Mouse (Mus musculus) layer of hippocampus, adult 18-20 months (tissue): ENCODE measurements around the gene Bmp2. TPM values are rescaled to one million over a fixed set of nuclear protein-coding genes. Genes with fewer than 3 reads are reported as not detected.

Experiments used
- DNase-seq, 2 experiments: peaks; one replicate each; pipeline ENCODE4 v3.0.0; 2022; ENCODE audit warnings: low spot score in 2 of 2
- long read RNA-seq: library from polyadenylated mRNA; stranded (forward); transcript quantifications from one replicate; pipeline ENCODE4 v2.0.0, GENCODE M21; 2021
- total RNA-seq, 2 experiments: library from RNA; stranded (reverse); gene quantifications; 2 replicates each; pipeline ENCODE4 v1.2.3; 2021

Gene Bmp2
- total RNA-seq = 1 to 10 TPM; 1.4 to 1.7 TPM
- long read RNA-seq, partial matches to known transcripts = 0 of 2 reads
- long read RNA-seq, other reads (novel, unspliced or antisense) = 0 of 2 reads

DNA sequence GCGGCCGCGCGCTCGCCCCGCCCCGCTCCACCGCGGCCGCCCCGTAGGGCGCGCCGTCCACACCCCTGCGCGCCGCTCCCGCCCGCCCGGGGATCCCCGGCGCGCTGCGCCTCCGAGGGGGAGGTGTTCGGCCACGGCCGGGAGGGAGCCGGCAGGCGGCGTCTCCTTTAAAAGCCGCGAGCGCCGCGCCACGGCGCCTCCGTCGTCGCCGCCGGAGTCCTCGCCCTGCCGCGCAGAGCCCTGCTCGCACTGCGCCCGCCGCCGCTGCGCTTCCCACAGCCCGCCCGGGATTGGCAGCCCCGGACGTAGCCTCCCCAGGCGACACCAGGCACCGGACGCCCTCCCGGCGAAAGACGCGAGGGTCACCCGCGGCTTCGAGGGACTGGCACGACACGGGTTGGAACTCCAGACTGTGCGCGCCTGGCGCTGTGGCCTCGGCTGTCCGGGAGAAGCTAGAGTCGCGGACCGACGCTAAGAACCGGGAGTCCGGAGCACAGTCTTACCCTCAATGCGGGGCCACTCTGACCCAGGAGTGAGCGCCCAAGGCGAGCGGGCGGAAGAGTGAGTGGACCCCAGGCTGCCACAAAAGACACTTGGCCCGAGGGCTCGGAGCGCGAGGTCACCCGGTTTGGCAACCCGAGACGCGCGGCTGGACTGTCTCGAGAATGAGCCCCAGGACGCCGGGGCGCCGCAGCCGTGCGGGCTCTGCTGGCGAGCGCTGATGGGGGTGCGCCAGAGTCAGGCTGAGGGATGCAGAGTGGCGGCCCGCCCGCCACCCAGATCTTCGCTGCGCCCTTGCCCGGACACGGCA, at the start of gene Bmp2:
Gene Bmp2, plus strand, starts transcription at position 129 of the 811 bp plus-strand sequence.
- peak; percentile 8 to 45 for DNase-seq

DNA sequence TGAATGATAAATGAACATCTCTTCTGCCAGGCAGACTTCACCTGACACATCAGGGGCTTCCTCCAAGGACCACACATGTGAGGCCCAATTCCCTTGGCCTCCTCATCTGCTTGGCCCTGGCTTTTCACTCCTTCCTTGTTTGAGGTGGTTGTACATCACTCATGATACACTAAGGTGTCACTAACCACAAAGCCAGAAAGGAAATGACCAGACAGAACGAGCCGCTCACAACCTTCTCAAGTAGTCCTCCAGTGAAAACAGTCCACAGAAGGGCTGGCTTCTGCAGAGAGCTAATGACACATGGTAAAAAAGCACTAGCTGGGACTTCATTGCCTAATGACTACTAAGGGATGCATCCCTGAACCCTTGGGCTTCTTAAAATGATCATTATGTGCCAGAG, 46.3 kb upstream of the Bmp2 start:
- no peak for DNase-seq

DNA sequence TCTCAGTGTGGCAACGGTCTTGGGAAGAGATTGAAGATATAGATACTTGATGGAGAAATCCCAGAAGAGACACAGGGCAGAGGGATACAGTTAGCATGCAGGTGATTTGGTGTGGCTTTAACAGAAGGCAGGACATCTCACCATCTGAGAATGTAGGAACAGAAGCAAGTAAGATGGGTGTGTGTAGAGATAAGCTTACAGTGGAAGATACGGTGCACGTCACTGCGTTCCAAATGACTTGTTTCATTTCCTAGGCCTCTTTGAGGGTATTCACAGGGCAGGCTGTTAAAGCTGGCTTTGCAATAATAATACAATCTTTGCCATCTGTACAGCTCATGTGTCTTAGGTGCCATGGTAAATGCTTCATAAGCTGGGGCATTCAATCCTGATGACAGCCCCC, 44.9 kb upstream of the Bmp2 start:
- no peak for DNase-seq

DNA sequence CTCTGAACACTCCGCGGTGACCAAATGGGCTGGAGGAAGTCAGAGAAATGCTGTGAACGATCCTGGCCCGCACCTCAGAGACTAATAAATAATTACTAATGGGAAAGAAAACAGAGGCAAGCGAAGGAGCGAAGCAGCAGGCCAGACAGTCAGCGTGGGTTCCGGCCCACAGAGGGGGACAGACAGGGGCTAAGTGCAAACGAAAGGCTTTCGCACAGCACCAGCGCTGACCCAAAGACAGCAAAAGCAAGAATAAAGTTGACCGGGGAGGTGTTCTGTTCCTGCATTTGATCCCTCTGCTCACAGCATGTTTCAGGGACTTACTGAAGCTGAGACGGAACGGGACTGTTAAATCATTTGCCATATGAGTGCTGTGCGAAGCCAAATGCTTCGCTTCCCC, 42.8 kb upstream of the Bmp2 start:
- no peak for DNase-seq

GRCm38 (mm10) chr2:133511011-133511779, 40.8 kb upstream of the Bmp2 start:
- no peak for DNase-seq

- no peak for DNase-seq
Observed at GRCm38 (mm10) chr2:133516331-133517046, 35.5 kb upstream of the Bmp2 start.

DNA sequence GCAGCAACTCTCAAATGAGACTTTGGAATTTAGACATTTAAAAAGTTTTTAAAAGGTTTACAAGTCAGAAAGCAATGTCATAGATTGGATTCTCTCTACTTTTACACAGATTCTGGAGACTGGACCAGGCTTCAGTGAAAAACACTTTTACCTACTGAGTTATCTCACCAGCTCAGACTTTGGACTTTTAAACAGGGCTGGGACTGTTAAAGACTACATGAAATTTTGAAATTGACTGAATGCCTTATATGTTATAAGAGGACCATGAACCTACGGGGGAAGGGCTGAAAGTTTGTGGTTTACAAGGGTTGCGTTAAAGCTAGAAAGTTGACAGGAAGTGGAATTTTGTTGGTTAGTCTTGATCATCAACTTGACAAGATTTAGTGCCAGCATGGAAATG, 34.1 kb upstream of the Bmp2 start:
- no peak for DNase-seq

DNA sequence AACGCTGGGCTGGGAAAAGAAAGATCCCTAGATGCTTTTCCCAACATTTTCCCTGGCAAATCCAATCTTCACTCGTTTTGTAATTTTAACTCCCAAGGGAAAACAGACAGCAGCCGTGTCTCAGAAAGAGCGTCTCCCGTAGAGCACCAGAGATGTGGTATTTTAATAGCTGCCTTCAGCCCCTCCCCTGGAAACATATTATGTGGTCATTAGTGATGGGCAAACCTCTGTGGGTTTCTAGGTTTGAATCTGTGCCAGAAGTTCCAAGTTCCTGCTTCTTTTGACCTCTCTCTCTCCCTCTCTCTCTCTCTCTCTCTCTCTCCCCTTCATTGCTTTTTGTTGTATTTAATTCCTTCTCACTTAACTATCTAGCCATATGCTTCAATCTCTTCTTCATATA, 30.8 kb upstream of the Bmp2 start:
- DNase-seq = no peak

DNA sequence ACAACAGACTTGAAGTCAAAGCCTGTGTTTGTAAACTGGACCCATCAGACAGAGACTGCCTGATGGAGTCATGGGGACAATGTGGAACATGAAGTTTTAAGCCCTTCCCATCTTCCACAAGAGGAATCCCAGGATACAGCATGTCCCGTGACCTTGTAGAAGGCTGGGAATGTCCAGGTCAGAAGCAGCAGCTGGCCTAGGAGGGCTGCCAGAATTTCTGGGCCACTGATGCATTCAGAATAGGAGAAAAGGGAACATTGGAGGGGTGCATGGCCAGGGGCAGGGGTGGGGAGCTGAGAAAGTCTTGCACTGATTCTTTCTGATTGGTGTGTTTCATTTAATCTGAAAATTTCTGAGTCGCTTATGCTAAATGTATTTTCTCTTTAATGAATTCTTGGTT, 29.8 kb upstream of the Bmp2 start:
- no peak for DNase-seq

- DNase-seq = peak in 1 of 2 experiments; percentile 11
Observed at GRCm38 (mm10) chr2:133525621-133526181, 26.3 kb upstream of the Bmp2 start.

DNA sequence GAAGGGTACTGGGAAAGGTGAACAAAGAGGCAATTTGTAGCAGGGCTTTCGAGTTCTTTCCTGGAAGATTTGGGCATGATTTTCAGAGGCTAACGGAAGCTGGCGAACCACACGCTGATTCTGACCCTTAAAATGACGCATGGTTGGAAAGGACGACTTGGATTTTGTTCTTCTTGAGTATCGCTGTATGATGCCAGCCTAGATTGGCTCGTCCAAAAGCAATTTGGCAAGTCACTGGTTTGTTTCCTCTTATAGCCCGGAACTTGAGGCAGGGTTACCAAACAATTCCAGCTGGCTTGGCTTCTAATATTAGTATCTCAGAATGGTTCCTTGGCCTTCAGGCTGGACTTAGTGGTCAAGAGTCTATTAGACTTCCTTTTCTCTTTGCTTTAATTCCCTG, 22.6 kb upstream of the Bmp2 start:
- no peak for DNase-seq

GRCm38 (mm10) chr2:133533073-133533472, 18.9 kb upstream of the Bmp2 start:
- DNase-seq = no peak

GRCm38 (mm10) chr2:133535481-133535880, 16.5 kb upstream of the Bmp2 start:
- DNase-seq = no peak

- DNase-seq = no peak
Observed at GRCm38 (mm10) chr2:133536812-133537211, 15.1 kb upstream of the Bmp2 start.

GRCm38 (mm10) chr2:133540702-133541101, 11.3 kb upstream of the Bmp2 start:
- DNase-seq = no peak

DNA sequence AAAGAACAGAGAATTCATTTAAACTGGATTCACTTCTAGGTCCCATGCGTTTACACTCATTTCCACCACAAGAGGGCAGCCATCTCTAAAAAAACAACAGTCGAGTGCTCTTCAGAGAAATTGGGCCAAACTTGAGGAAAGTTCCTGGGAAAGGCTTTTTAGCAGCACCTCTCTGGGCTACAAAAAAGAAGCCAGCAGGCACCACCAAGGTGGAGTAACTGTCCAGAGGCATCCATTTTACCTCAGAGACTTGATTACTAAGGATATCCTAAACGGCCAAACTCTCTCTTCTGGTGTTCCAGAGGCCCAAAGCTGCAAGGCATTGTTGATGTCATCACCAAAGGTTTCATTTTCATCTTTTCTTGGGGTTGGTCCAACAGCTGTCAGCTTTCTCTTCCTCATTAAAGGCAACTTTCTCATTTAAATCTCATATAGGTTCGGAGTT, 1.7 kb upstream of the Bmp2 start:
- DNase-seq = peak; percentile 23 to 84

GRCm38 (mm10) chr2:133552842-133553465, 995 bp downstream of the Bmp2 start:
- DNase-seq = no peak

- no peak for DNase-seq
Observed at GRCm38 (mm10) chr2:133553911-133554285, 1.9 kb downstream of the Bmp2 start.

GRCm38 (mm10) chr2:133554286-133555021, 2.5 kb downstream of the Bmp2 start:
- DNase-seq = no peak

GRCm38 (mm10) chr2:133564248-133564886, 12.4 kb downstream of the Bmp2 start:
- DNase-seq = no peak
